Mouse (Mus musculus) MEL (cell line): ENCODE results near the gene Cecr2. TPM values are rescaled to one million over a fixed set of nuclear protein-coding genes. Genes with fewer than 3 reads are reported as not detected.

Experiments used
- DNase-seq: peaks from one replicate; pipeline ENCODE4 v3.0.0; 2011; ENCODE audit warnings: low read depth, low spot score
- H3K27ac ChIP-seq: 2 replicates; pipeline ENCODE4 v1.5.1; 2012; ENCODE audit warnings: low read depth, mild to moderate bottlenecking, control low read depth, low read length, moderate library complexity; ENCODE audit not compliant: control insufficient read depth
- H3K27me3 ChIP-seq, 2 experiments: fragments of 150-350 bp in 1 of 2; sonication (generic) in 1 of 2; 2 replicates each; pipeline ENCODE4 v1.6.1; 2012; ENCODE audit warnings: low read length in 2 of 2, mild to moderate bottlenecking in 2 of 2, improper control_type of control experiment in 1 of 2, moderate library complexity in 1 of 2; ENCODE audit not compliant: insufficient read depth in 2 of 2, control insufficient read depth in 1 of 2
- H3K36me3 ChIP-seq, 2 experiments: 2 replicates each; pipeline ENCODE4 v1.6.1; 2012 to 2014; ENCODE audit warnings: low read length in 2 of 2, improper control_type of control experiment in 1 of 2, inconsistent platforms in 1 of 2, mild to moderate bottlenecking in 1 of 2; ENCODE audit not compliant: insufficient read depth in 2 of 2, control insufficient read depth in 1 of 2
- H3K4me1 ChIP-seq, 2 experiments: fragments of 150-350 bp in 1 of 2; sonication (generic) in 1 of 2; 2 replicates each; pipeline ENCODE4 v1.6.1; 2012; ENCODE audit warnings: low read length in 2 of 2, improper control_type of control experiment in 1 of 2, mild to moderate bottlenecking in 1 of 2; ENCODE audit not compliant: insufficient read depth in 2 of 2, control insufficient read depth in 1 of 2
- H3K4me3 ChIP-seq, 2 experiments: fragments of 150-350 bp in 1 of 2; sonication (generic) in 1 of 2; 2 replicates each; pipeline ENCODE4 v1.5.1; 2012; ENCODE audit warnings: low read depth in 2 of 2, low read length in 2 of 2, mild to moderate bottlenecking in 2 of 2, moderate library complexity in 2 of 2, control low read depth in 1 of 2, improper control_type of control experiment in 1 of 2; ENCODE audit not compliant: control insufficient read depth in 1 of 2, insufficient read depth in 1 of 2
- H3K79me2 ChIP-seq: 2 replicates; pipeline ENCODE4 v1.6.1; 2012; ENCODE audit warnings: mild to moderate bottlenecking, low read length, moderate library complexity; ENCODE audit not compliant: control insufficient read depth, poor library complexity, insufficient read depth
- H3K9ac ChIP-seq: 2 replicates; pipeline ENCODE4 v1.6.1; 2012; ENCODE audit warnings: low read depth, mild to moderate bottlenecking, control low read depth, low read length, moderate library complexity; ENCODE audit not compliant: control insufficient read depth, poor library complexity, severe bottlenecking
- H3K9me3 ChIP-seq: fragments of 150-350 bp; sonication (generic); replicated peaks from 2 replicates; pipeline ENCODE4 v1.6.1; 2012; ENCODE audit warnings: mild to moderate bottlenecking, low read length, improper control_type of control experiment, moderate library complexity; ENCODE audit not compliant: insufficient read depth
- ELF1 ChIP-seq: IDR thresholded peaks from 2 replicates; pipeline ENCODE4 v1.6.1; 2014; ENCODE audit warnings: low read depth, mild to moderate bottlenecking, inconsistent platforms, low read length, improper control_type of control experiment, moderate library complexity
- EP300 ChIP-seq, 2 experiments: IDR thresholded peaks; 2 replicates each; pipeline ENCODE4 v1.6.1; 2011; ENCODE audit warnings: improper control_type of control experiment in 2 of 2, low read length in 2 of 2, low read depth in 1 of 2, mild to moderate bottlenecking in 1 of 2
- ETS1 ChIP-seq: IDR thresholded peaks from 2 replicates; pipeline ENCODE4 v1.6.1; 2012; ENCODE audit warnings: low read depth, mild to moderate bottlenecking, inconsistent platforms, low read length, improper control_type of control experiment, moderate library complexity
- GABPA ChIP-seq: IDR thresholded peaks from 2 replicates; pipeline ENCODE4 v1.6.1; 2012; ENCODE audit warnings: low read depth, mild to moderate bottlenecking, inconsistent platforms, low read length, improper control_type of control experiment, moderate library complexity
- GATA1 ChIP-seq: IDR thresholded peaks from 2 replicates; pipeline ENCODE4 v1.6.1; 2011; ENCODE audit warnings: low read depth, low read length, improper control_type of control experiment
- HCFC1 ChIP-seq: IDR thresholded peaks from 2 replicates; pipeline ENCODE4 v1.6.1; 2012; ENCODE audit warnings: low read depth, mild to moderate bottlenecking, inconsistent platforms, low read length, improper control_type of control experiment, moderate library complexity
- JUND ChIP-seq: IDR thresholded peaks from 2 replicates; pipeline ENCODE4 v1.6.1; 2011; ENCODE audit warnings: low read depth, mild to moderate bottlenecking, improper control_type of control experiment, low read length
- MAFK ChIP-seq: IDR thresholded peaks from 2 replicates; pipeline ENCODE4 v1.6.1; 2011; ENCODE audit warnings: low read depth, mild to moderate bottlenecking, low read length, improper control_type of control experiment, borderline replicate concordance
- MAZ ChIP-seq: IDR thresholded peaks from 2 replicates; pipeline ENCODE4 v1.6.1; 2012; ENCODE audit warnings: low read depth, mild to moderate bottlenecking, inconsistent platforms, low read length, improper control_type of control experiment
- MYB ChIP-seq: IDR thresholded peaks from 2 replicates; pipeline ENCODE4 v1.6.1; 2011; ENCODE audit warnings: mild to moderate bottlenecking, low read depth, low read length, improper control_type of control experiment
- POLR2A ChIP-seq, 2 experiments: IDR thresholded peaks; 2 replicates each; pipeline ENCODE4 v1.6.1; 2011 to 2012; ENCODE audit warnings: low read length in 2 of 2, mild to moderate bottlenecking in 2 of 2, control low read depth in 1 of 2, improper control_type of control experiment in 1 of 2, low read depth in 1 of 2, moderate library complexity in 1 of 2; ENCODE audit not compliant: control insufficient read depth in 1 of 2, insufficient read depth in 1 of 2, poor library complexity in 1 of 2
- SIN3A ChIP-seq: IDR thresholded peaks from 2 replicates; pipeline ENCODE4 v1.6.1; 2012; ENCODE audit warnings: low read length, improper control_type of control experiment, inconsistent platforms
- TAL1 ChIP-seq: IDR thresholded peaks from 2 replicates; pipeline ENCODE4 v1.6.1; 2012; ENCODE audit warnings: mild to moderate bottlenecking, inconsistent platforms, low read length, moderate library complexity, mixed read lengths
- TCF12 ChIP-seq: IDR thresholded peaks from 2 replicates; pipeline ENCODE4 v1.6.1; 2014; ENCODE audit warnings: low read depth, mild to moderate bottlenecking, inconsistent platforms, low read length, improper control_type of control experiment, moderate library complexity
- USF1 ChIP-seq: IDR thresholded peaks from 2 replicates; pipeline ENCODE4 v1.6.1; 2014; ENCODE audit warnings: low read depth, mild to moderate bottlenecking, inconsistent platforms, low read length, improper control_type of control experiment, moderate library complexity
- ZC3H11A ChIP-seq: IDR thresholded peaks from 2 replicates; pipeline ENCODE4 v1.6.1; 2012; ENCODE audit warnings: low read depth, mild to moderate bottlenecking, inconsistent platforms, low read length, improper control_type of control experiment
- ZNF384 ChIP-seq: IDR thresholded peaks from 2 replicates; pipeline ENCODE4 v1.6.1; 2012; ENCODE audit warnings: low read depth, mild to moderate bottlenecking, inconsistent platforms, low read length, improper control_type of control experiment
- polyA plus RNA-seq, 2 experiments: library from polyadenylated mRNA; stranded (reverse) in 1 of 2; unstranded in 1 of 2; fragments of >175 nt in 1 of 2; fragments of >200 nt in 1 of 2; gene quantifications; 2 replicates each; pipeline versions ENCODE4 v1.2.1 to v1.2.4; 2012; ENCODE audit warnings: low replicate concordance in 2 of 2, low read depth in 1 of 2; ENCODE audit not compliant: insufficient read length in 2 of 2, insufficient read depth in 1 of 2, missing spikeins in 1 of 2
- total RNA-seq: library from RNA; depleted of rRNA; stranded (reverse); fragments of 300-350 nt; gene quantifications from 2 replicates; pipeline ENCODE4 v1.2.3, GENCODE M21; 2012

Gene Cecr2
- total and polyA plus RNA-seq, 3 experiments: 4.0 to 8.7 TPM; not detected in 1

DNA sequence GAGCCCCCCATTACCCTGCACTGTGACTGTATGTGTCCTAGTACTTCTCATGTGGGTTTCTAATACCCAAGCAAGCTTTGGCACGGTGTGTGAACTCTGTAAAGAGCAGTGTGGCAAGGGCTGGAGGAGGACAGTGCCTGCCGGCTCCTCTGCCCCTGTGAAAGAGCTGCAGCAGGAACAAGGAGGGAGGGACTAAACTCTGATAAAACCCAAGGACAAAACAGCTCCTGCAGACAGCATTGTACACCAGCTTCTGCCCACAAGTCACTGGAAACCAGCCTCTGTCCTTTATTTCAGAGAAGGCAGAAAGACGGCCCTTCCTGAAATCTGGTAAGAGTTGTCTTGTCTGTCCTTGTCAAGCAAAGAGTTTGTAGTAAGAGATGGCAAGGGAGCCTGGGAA, 110.1 kb downstream of the Cecr2 start:
- H3K27ac ChIP-seq: no peak overlapping the region
- TF ChIP-seq USF1: no peak
- TF ChIP-seq TCF12: no peak
- no peak for TF ChIP-seq POLR2A (IDR thresholded peaks at IDR 0.05; ENCODE audit: control insufficient read depth in 1 of 2, insufficient read depth in 1 of 2, low read depth in 1 of 2, low read length in 2 of 2, poor library complexity in 1 of 2)
- H3K36me3 ChIP-seq: no peaks in the 10 kb centered on the region; a peak in 1 of 4 replicates
- no peaks in the 10 kb centered on the region for H3K79me2 ChIP-seq
- no peak overlapping the region for H3K4me3 ChIP-seq
- H3K9me3 ChIP-seq: no peaks in the 10 kb centered on the region
- no peaks in the 10 kb centered on the region for H3K27me3 ChIP-seq
- no peak overlapping the region for H3K9ac ChIP-seq
- no peaks in the 10 kb centered on the region for H3K4me1 ChIP-seq
- no peak for DNase-seq

DNA sequence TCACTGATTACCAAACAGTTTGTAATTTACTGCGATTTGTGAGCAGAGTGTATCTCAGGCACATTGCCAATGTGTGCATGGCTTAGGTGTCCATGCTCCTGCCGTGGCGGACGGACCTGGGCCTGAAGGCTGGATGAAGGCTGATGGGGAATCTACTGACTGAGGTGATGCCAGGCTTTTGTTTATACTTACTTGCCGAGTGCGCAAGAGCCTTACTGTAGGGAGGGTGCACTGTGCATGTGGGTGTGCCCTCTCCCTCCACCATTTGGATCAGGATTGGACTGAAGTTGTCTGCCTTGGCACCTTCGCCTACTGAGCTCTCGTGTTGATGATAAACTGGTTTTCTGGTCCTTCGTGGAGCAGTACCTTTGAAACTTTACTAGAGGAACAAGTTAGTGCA, 111.4 kb downstream of the Cecr2 start:
- H3K79me2 ChIP-seq: no peaks in the 10 kb centered on the region

DNA sequence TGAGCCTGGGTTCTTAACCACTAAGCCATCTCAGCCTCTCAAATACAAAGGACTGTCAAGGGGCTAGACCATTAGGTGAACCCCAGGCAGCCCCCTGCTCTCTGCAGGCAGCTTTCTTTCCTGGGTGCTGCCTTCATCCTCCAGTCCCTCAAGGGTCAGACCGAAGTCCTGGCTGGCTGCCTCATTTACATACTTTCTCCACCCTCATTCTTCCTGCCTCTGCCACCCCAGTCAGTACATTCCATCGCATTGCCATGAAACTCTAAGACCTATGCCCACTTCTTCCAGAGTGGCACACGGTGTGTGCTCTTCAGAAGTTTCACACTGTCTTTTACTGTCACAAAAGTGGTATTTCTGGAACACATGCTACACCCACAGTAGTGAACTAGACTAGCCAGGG, 112.1 kb downstream of the Cecr2 start:
- H3K9me3 ChIP-seq: no peaks in the 10 kb centered on the region
- H3K36me3 ChIP-seq: peaks cover 0 to 5% of the 10 kb centered on the region in 2 experiments; a peak in 2 of 4 replicates
- H3K4me1 ChIP-seq: peaks cover 0 to 9% of the 10 kb centered on the region in 2 experiments; a peak in 3 of 4 replicates
- TF ChIP-seq ZC3H11A: no peak
- no peak for DNase-seq
- H3K27ac ChIP-seq: no peak overlapping the region
- H3K9ac ChIP-seq: no peak overlapping the region
- no peaks in the 10 kb centered on the region for H3K27me3 ChIP-seq
- H3K79me2 ChIP-seq: no peaks in the 10 kb centered on the region
- H3K4me3 ChIP-seq: no peak overlapping the region

More for the DNA sequence above, 111.4 kb downstream of the Cecr2 start:
- DNase-seq: no peak
- H3K4me1 ChIP-seq: peaks cover 0 to 4% of the 10 kb centered on the region in 2 experiments; a peak in 1 of 4 replicates
- no peaks in the 10 kb centered on the region; a peak in 1 of 4 replicates for H3K36me3 ChIP-seq
- H3K9me3 ChIP-seq: no peaks in the 10 kb centered on the region
- TF ChIP-seq MYB: no peak
- no peak for TF ChIP-seq GABPA
- no peak for TF ChIP-seq MAZ
- no peak for TF ChIP-seq JUND
- H3K27me3 ChIP-seq: no peaks in the 10 kb centered on the region
- H3K9ac ChIP-seq: no peak overlapping the region
- H3K4me3 ChIP-seq: no peak overlapping the region
- H3K27ac ChIP-seq: no peak overlapping the region

DNA sequence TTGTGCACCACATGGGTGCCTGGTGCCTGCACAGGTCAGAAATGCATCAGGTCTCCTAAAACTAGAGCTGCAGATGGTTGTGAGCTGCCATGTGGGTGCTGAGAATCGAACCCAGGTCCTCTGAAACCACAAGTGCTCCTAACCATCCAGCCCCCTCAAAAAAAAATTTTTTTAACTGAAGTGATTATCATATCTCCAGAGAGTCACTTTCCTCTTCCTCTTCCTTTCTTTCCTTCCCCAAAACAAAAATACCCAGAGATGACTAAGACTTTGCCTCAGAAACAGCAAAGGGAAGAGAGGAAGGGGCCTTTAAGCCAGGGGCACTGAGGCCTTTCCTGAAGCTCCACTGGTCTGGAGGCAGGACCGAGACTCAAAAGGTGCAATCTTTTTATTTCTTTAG, 116.8 kb downstream of the Cecr2 start:
- Histone ChIP-seq H3K4me3 (no peak overlapping the region), H3K9ac (no peak overlapping the region), H3K27me3 (no peaks in the 10 kb centered on the region), H3K9me3 (no peaks in the 10 kb centered on the region), H3K4me1 (peaks cover 6 to 17% of the 10 kb centered on the region in 2 experiments), H3K36me3 (peaks cover 0 to 10% of the 10 kb centered on the region in 2 experiments; a peak in 2 of 4 replicates), H3K27ac (no peak overlapping the region), H3K79me2 (no peaks in the 10 kb centered on the region)
- 0 out of 2 replicates have a peak, but pooled peaks have one; percentile 10 for TF ChIP-seq ELF1
- no peak for TF ChIP-seq TAL1
- peak; percentile 52 for TF ChIP-seq EP300 (IDR thresholded peaks at IDR 0.05; ENCODE audit: low read depth in 1 of 2, low read length in 2 of 2)
- TF ChIP-seq POLR2A (IDR thresholded peaks at IDR 0.05; ENCODE audit: control insufficient read depth in 1 of 2, insufficient read depth in 1 of 2, low read depth in 1 of 2, low read length in 2 of 2, poor library complexity in 1 of 2): no peak
- TF ChIP-seq ETS1: 0 out of 2 replicates have a peak, but pooled peaks have one; percentile 24
- TF ChIP-seq SIN3A: no peak
- no peak for TF ChIP-seq MAFK
- no peak for TF ChIP-seq HCFC1
- TF ChIP-seq ZNF384: peak; percentile 81
- no peak for TF ChIP-seq MAZ
- peak; percentile 52; the same call in 1 of the 2 replicates for TF ChIP-seq GATA1
- peak; percentile 44 for DNase-seq
